Mouse (Mus musculus): Measurements from ENCODE around the gene Spata31d1b. TPM values are rescaled to one million over a fixed set of nuclear protein-coding genes. Genes with fewer than 3 reads are reported as not detected.
A peak's percentile ranks its signal among the peaks of the same experiment; 100 is the strongest.
"Not testable (repeated sequence)": the region's sequence is repeated elsewhere in the genome, so short reads cannot be mapped to it uniquely, and the experiment has no call there.

The Spata31d1b gene
- polyA plus RNA-seq, 1 experiment from 2014 or later, result not detected

- no peak for ATAC-seq
- Histone ChIP-seq H3K27me3 (replicated peaks) (peaks cover 26% of the 10 kb centered on the region), H3K9ac (no peak overlapping the region), H3K4me3 (no peak overlapping the region), H3K4me2 (no peak overlapping the region), H3K9me3 (replicated peaks) (no peaks in the 10 kb centered on the region; the same call in 1 of the 2 replicates), H3K36me3 (no peaks in the 10 kb centered on the region), H3K4me1 (no peaks in the 10 kb centered on the region), H3K27ac (no peak overlapping the region)
- 73% methylated on average over 7 of the region's 7 CpGs for WGBS (ENCODE audit: insufficient replicate concordance)
These were observed 16.3 kb upstream of the Spata31d1b start for GRCm38 (mm10) chr13:59695781-59696180.

- Histone ChIP-seq H3K4me1 (peaks cover 3% of the 10 kb centered on the region; the same call in 1 of the 2 replicates), H3K27ac (no peak overlapping the region), H3K9me3 (replicated peaks) (no peaks in the 10 kb centered on the region), H3K4me3 (no peak overlapping the region), H3K36me3 (no peaks in the 10 kb centered on the region), H3K4me2 (no peak overlapping the region), H3K27me3 (replicated peaks) (peaks cover 56% of the 10 kb centered on the region), H3K9ac (no peak overlapping the region)
- ATAC-seq, result no peak
- WGBS (ENCODE audit: insufficient replicate concordance), result 82% methylated on average over 8 of the region's 8 CpGs
These were observed 13.0 kb upstream of the Spata31d1b start for GRCm38 (mm10) chr13:59699131-59699530.

GRCm38 (mm10) chr13:59700137-59700536, 11.9 kb upstream of the Spata31d1b start:
- not testable (repeated sequence) for H3K36me3 ChIP-seq; H3K4me2 ChIP-seq; H3K4me3 ChIP-seq; H3K9me3 ChIP-seq (replicated peaks); H3K27ac ChIP-seq; H3K9ac ChIP-seq
- WGBS (ENCODE audit: insufficient replicate concordance), result 36% methylated on average over 1 of the region's 1 CpGs
- Histone ChIP-seq H3K4me1 (peaks cover 11% of the 10 kb centered on the region; the same call in 1 of the 2 replicates), H3K27me3 (replicated peaks) (peaks cover 66% of the 10 kb centered on the region)
- 0 out of 2 replicates have a peak, but pooled peaks have one; percentile 18 for ATAC-seq

GRCm38 (mm10) chr13:59703514-59703913, 8.6 kb upstream of the Spata31d1b start:
- H3K9me3 ChIP-seq (replicated peaks), result no peaks in the 10 kb centered on the region
- H3K4me1 ChIP-seq, result peaks cover 11% of the 10 kb centered on the region; the same call in 1 of the 2 replicates
- WGBS (ENCODE audit: insufficient replicate concordance), result 66% methylated on average over 12 of the region's 12 CpGs
- no peak for ATAC-seq
- H3K36me3 ChIP-seq, result no peaks in the 10 kb centered on the region
- no peak overlapping the region for H3K27ac ChIP-seq
- H3K4me3 ChIP-seq, result no peak overlapping the region
- peaks cover 56% of the 10 kb centered on the region for H3K27me3 ChIP-seq (replicated peaks)
- no peak overlapping the region for H3K9ac ChIP-seq
- H3K4me2 ChIP-seq, result no peak overlapping the region

GRCm38 (mm10) chr13:59704562-59704961, 7.5 kb upstream of the Spata31d1b start:
- Histone ChIP-seq H3K27ac (no peak overlapping the region), H3K4me3 (no peak overlapping the region), H3K4me1 (peaks cover 11% of the 10 kb centered on the region; the same call in 1 of the 2 replicates), H3K4me2 (peak overlapping the region; percentile 5; the same call in 1 of the 2 replicates), H3K9ac (no peak overlapping the region), H3K9me3 (replicated peaks) (no peaks in the 10 kb centered on the region), H3K36me3 (no peaks in the 10 kb centered on the region), H3K27me3 (replicated peaks) (peaks cover 47% of the 10 kb centered on the region)
- no peak for ATAC-seq
- WGBS (ENCODE audit: insufficient replicate concordance), result 24% methylated on average over 12 of the region's 12 CpGs

- Histone ChIP-seq H3K36me3 (no peaks in the 10 kb centered on the region), H3K9ac (no peak within 1 kb of the TSS), H3K27ac (no peak within 1 kb of the TSS), H3K4me2 (no peak within 1 kb of the TSS), H3K9me3 (replicated peaks) (no peaks in the 10 kb centered on the region), H3K27me3 (replicated peaks) (peaks cover 49% of the 10 kb centered on the region), H3K4me1 (peaks cover 8% of the 10 kb centered on the region; the same call in 1 of the 2 replicates), H3K4me3 (no peak within 1 kb of the TSS)
- 80% methylated on average over 15 of the region's 15 CpGs for WGBS (ENCODE audit: insufficient replicate concordance)
- ATAC-seq, result no peak; the same call in 1 of the 2 replicates
These were observed 1.9 kb upstream of the Spata31d1b start, which contains the start of gene Spata31d1a for GRCm38 (mm10) chr13:59710230-59710629. TSS of gene Spata31d1a (minus strand) at chr13:59710330.

GRCm38 (mm10) chr13:59713710-59714109, 1.6 kb downstream of the Spata31d1b start:
- H3K36me3 ChIP-seq, result no peaks in the 10 kb centered on the region
- H3K27me3 ChIP-seq (replicated peaks), result peaks cover 54% of the 10 kb centered on the region
- no peak overlapping the region for H3K4me2 ChIP-seq
- H3K4me3 ChIP-seq, result no peak overlapping the region
- peaks cover 29% of the 10 kb centered on the region for H3K4me1 ChIP-seq
- 24% methylated on average over 3 of the region's 3 CpGs for WGBS (ENCODE audit: insufficient replicate concordance)
- H3K9ac ChIP-seq, result no peak overlapping the region
- H3K27ac ChIP-seq, result no peak overlapping the region
- no peaks in the 10 kb centered on the region for H3K9me3 ChIP-seq (replicated peaks)
- ATAC-seq, result no peak

GRCm38 (mm10) chr13:59718857-59719440, 6.9 kb downstream of the Spata31d1b start:
- H3K4me2 ChIP-seq; H3K4me3 ChIP-seq; H3K36me3 ChIP-seq; H3K9me3 ChIP-seq (replicated peaks); H3K9ac ChIP-seq; H3K27ac ChIP-seq: not testable (repeated sequence)
- WGBS (ENCODE audit: insufficient replicate concordance), result 17% methylated on average over 6 of the region's 6 CpGs
- Histone ChIP-seq H3K4me1 (peaks cover 66% of the 10 kb centered on the region), H3K27me3 (replicated peaks) (peaks cover 25% of the 10 kb centered on the region)
- 0 out of 2 replicates have a peak, but pooled peaks have one; percentile 42 for ATAC-seq

GRCm38 (mm10) chr13:59719475-59719874, 7.4 kb downstream of the Spata31d1b start:
- Histone ChIP-seq H3K27ac (0 out of 2 replicates have a peak overlapping the region, but pooled peaks have one; percentile 8), H3K9me3 (replicated peaks) (no peaks in the 10 kb centered on the region), H3K27me3 (replicated peaks) (peaks cover 25% of the 10 kb centered on the region), H3K4me2 (no peak overlapping the region), H3K4me3 (no peak overlapping the region), H3K9ac (no peak overlapping the region), H3K36me3 (no peaks in the 10 kb centered on the region), H3K4me1 (peaks cover 71% of the 10 kb centered on the region)
- 88% methylated on average over 1 of the region's 1 CpGs for WGBS (ENCODE audit: insufficient replicate concordance)
- ATAC-seq, result peak; percentile 69

- not testable (repeated sequence) for H3K9ac ChIP-seq; H3K9me3 ChIP-seq (replicated peaks); H3K4me3 ChIP-seq; H3K36me3 ChIP-seq; H3K27ac ChIP-seq; H3K4me2 ChIP-seq
- Histone ChIP-seq H3K4me1 (peaks cover 64% of the 10 kb centered on the region), H3K27me3 (replicated peaks) (peaks cover 39% of the 10 kb centered on the region)
- 65% methylated on average over 1 of the region's 1 CpGs for WGBS (ENCODE audit: insufficient replicate concordance)
- ATAC-seq, result peak; percentile 61
These were observed 10.0 kb downstream of the Spata31d1b start for GRCm38 (mm10) chr13:59722089-59722488.

- Histone ChIP-seq H3K36me3 (no peaks in the 10 kb centered on the region), H3K9me3 (replicated peaks) (no peaks in the 10 kb centered on the region), H3K27me3 (replicated peaks) (peaks cover 53% of the 10 kb centered on the region)
These were observed 14.2 kb downstream of the Spata31d1b start for GRCm38 (mm10) chr13:59726139-59726867.

More at GRCm38 (mm10) chr13:59726139-59726867, 14.2 kb downstream of the Spata31d1b start:
- Histone ChIP-seq H3K9ac (no peak overlapping the region), H3K4me1 (peaks cover 60% of the 10 kb centered on the region), H3K4me3 (no peak overlapping the region), H3K4me2 (peak overlapping the region; percentile 14), H3K27ac (no peak overlapping the region)
- 25% methylated on average over 29 of the region's 29 CpGs for WGBS (ENCODE audit: insufficient replicate concordance)
- ATAC-seq, result no peak

Data from liver, embryonic 12.5 days (tissue).